Mouse (Mus musculus) intestine, embryonic 15.5 days (tissue): ENCODE measurements around the gene Slc35a5. TPM values are rescaled to one million over a fixed set of nuclear protein-coding genes. Genes with fewer than 3 reads are reported as not detected.

Experiments
- polyA plus RNA-seq: library from polyadenylated mRNA; unstranded; fragments of >200 nt; fragmentation: Nextera tagmentation; extraction: Ambion mirVana; gene quantifications from 2 replicates; pipeline ENCODE4 v1.2.1, GENCODE M21; 2015

The Slc35a5 gene
- polyA plus RNA-seq, 1 experiment from 2014 or later = 21.7 TPM

Other genes with a start within 250 kb of the Slc35a5 start
- gene Cd200r3, start 215.0 kb downstream of the Slc35a5 start, polyA plus RNA-seq = 0.45 and 0.75 TPM in 2 replicates
- 71.8 and 81.4 TPM in 2 replicates for gene Ccdc80, start 65.3 kb downstream of the Slc35a5 start, polyA plus RNA-seq
- gene Atg3, start 79 bp upstream of the Slc35a5 start, polyA plus RNA-seq = 38.3 and 40.9 TPM in 2 replicates
- gene Btla, start 65.6 kb upstream of the Slc35a5 start, polyA plus RNA-seq = 0.64 and 0.67 TPM in 2 replicates